Mouse (Mus musculus): ENCODE measurements at regions not wholly inside any gene's neighbourhood (a gene's known extent, or its start where the extent isn't known, plus 50 kb on each side); places are given as distances from the start of the nearest gene placed in this dataset.

- 83% methylated on average over 4 of the region's 4 CpGs for WGBS
- no peaks in the 10 kb centered on the region for H3K79me2 ChIP-seq (ENCODE audit: control insufficient read depth, insufficient read depth, low read length)
- no peak for TF ChIP-seq POLR2A (IDR thresholded peaks at IDR 0.05; ENCODE audit: extremely low read depth, insufficient read depth, low read length)
- TF ChIP-seq CTCF (IDR thresholded peaks at IDR 0.05; ENCODE audit: low read depth, low read length), result no peak
- H3K27me3 ChIP-seq (ENCODE audit: control insufficient read depth, insufficient read depth, low read length), result no peaks in the 10 kb centered on the region
- no peak overlapping the region for H3K27ac ChIP-seq (replicated peaks; ENCODE audit: insufficient read depth, low read depth, low read length)
- H3K36me3 ChIP-seq (ENCODE audit: control insufficient read depth, insufficient read depth, low read length), result no peaks in the 10 kb centered on the region
- no peak overlapping the region for H3K4me3 ChIP-seq (ENCODE audit: insufficient read depth, low read depth, low read length)
- H3K9ac ChIP-seq (ENCODE audit: low read depth, low read length), result no peak overlapping the region
- H3K4me1 ChIP-seq (ENCODE audit: control insufficient read depth, insufficient read depth, low read length), result no peaks in the 10 kb centered on the region
- DNase-seq (ENCODE audit: extremely low read depth, low read depth, low spot score), result no peak
Measured at GRCm38 (mm10) chr17:52103891-52104290, 270.8 kb upstream of the Satb1 start.

GRCm38 (mm10) chr17:52085834-52086233, 252.7 kb upstream of the Satb1 start:
- no peak for TF ChIP-seq POLR2A (IDR thresholded peaks at IDR 0.05; ENCODE audit: extremely low read depth, insufficient read depth, low read length)
- no peak for TF ChIP-seq CTCF (IDR thresholded peaks at IDR 0.05; ENCODE audit: low read depth, low read length)
- Histone ChIP-seq H3K4me1 (ENCODE audit: control insufficient read depth, insufficient read depth, low read length) (no peaks in the 10 kb centered on the region), H3K27me3 (ENCODE audit: control insufficient read depth, insufficient read depth, low read length) (no peaks in the 10 kb centered on the region), H3K27ac (replicated peaks; ENCODE audit: insufficient read depth, low read depth, low read length) (no peak overlapping the region), H3K9ac (ENCODE audit: low read depth, low read length) (no peak overlapping the region), H3K36me3 (ENCODE audit: control insufficient read depth, insufficient read depth, low read length) (no peaks in the 10 kb centered on the region), H3K79me2 (ENCODE audit: control insufficient read depth, insufficient read depth, low read length) (no peaks in the 10 kb centered on the region), H3K4me3 (ENCODE audit: insufficient read depth, low read depth, low read length) (no peak overlapping the region)
- WGBS, result 20% methylated on average over 4 of the region's 4 CpGs
- DNase-seq (ENCODE audit: extremely low read depth, low read depth, low spot score), result no peak

DNA sequence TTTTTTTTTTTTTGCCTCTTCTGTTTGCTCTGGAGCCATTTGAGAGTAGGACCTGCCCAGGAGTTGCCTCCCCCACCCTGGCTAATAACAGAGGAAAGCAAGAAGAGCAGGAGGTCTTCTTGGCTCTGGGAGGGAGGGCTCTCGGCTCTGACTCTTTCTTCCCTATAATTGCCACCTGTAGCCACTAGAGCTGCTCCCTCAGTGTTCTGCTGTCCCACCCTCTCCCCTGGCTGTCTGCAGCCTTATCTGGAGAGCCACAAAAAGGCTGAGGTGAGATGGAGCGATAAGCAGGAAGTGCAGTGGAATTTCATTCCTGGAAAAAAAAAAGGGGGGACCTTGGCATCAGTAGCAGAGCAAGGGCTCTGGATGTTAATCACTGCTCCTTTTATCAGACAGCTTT, 251.4 kb upstream of the Satb1 start:
- TF ChIP-seq CTCF (IDR thresholded peaks at IDR 0.05; ENCODE audit: low read depth, low read length) (no peak), POLR2A (IDR thresholded peaks at IDR 0.05; ENCODE audit: extremely low read depth, insufficient read depth, low read length) (no peak)
- Histone ChIP-seq H3K4me3 (ENCODE audit: insufficient read depth, low read depth, low read length) (no peak overlapping the region), H3K79me2 (ENCODE audit: control insufficient read depth, insufficient read depth, low read length) (no peaks in the 10 kb centered on the region), H3K27ac (replicated peaks; ENCODE audit: insufficient read depth, low read depth, low read length) (no peak overlapping the region), H3K4me1 (ENCODE audit: control insufficient read depth, insufficient read depth, low read length) (no peaks in the 10 kb centered on the region), H3K9ac (ENCODE audit: low read depth, low read length) (no peak overlapping the region), H3K27me3 (ENCODE audit: control insufficient read depth, insufficient read depth, low read length) (no peaks in the 10 kb centered on the region), H3K36me3 (ENCODE audit: control insufficient read depth, insufficient read depth, low read length) (no peaks in the 10 kb centered on the region)
- DNase-seq (ENCODE audit: extremely low read depth, low read depth, low spot score), result no peak
- WGBS, result 11% methylated on average over 2 of the region's 2 CpGs

DNA sequence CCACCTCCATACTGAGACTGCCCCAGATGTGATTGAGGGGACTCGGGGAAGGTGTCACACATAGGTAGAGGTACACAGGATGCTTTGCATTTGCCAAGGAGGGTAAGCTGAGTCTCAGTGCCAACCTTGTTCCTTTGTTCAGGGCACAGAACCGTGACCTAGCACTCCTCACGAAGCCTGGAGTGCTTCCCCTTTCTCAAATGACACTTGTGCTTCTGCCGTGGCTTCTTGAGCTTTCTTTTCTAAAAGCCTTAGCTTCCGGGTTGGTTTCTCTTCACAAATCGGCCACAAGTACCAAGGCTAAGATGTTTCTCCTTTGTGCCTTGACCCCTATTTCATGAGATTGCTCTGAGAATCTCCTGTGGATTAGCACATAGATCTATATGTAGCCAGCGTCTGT, 246.2 kb upstream of the Satb1 start:
- DNase-seq (ENCODE audit: extremely low read depth, low read depth, low spot score), result no peak
- TF ChIP-seq CTCF (IDR thresholded peaks at IDR 0.05; ENCODE audit: low read depth, low read length) (no peak), POLR2A (IDR thresholded peaks at IDR 0.05; ENCODE audit: extremely low read depth, insufficient read depth, low read length) (no peak)
- H3K36me3 ChIP-seq (ENCODE audit: control insufficient read depth, insufficient read depth, low read length), result no peaks in the 10 kb centered on the region
- H3K9ac ChIP-seq (ENCODE audit: low read depth, low read length), result no peak overlapping the region
- 71% methylated on average over 7 of the region's 7 CpGs for WGBS
- no peaks in the 10 kb centered on the region for H3K79me2 ChIP-seq (ENCODE audit: control insufficient read depth, insufficient read depth, low read length)
- no peaks in the 10 kb centered on the region for H3K27me3 ChIP-seq (ENCODE audit: control insufficient read depth, insufficient read depth, low read length)
- no peak overlapping the region for H3K4me3 ChIP-seq (ENCODE audit: insufficient read depth, low read depth, low read length)
- no peak overlapping the region for H3K27ac ChIP-seq (replicated peaks; ENCODE audit: insufficient read depth, low read depth, low read length)
- no peaks in the 10 kb centered on the region for H3K4me1 ChIP-seq (ENCODE audit: control insufficient read depth, insufficient read depth, low read length)

- 78% methylated on average over 8 of the region's 8 CpGs for WGBS
- no peak overlapping the region for H3K9ac ChIP-seq (ENCODE audit: low read depth, low read length)
- no peak overlapping the region for H3K4me3 ChIP-seq (ENCODE audit: insufficient read depth, low read depth, low read length)
- H3K79me2 ChIP-seq (ENCODE audit: control insufficient read depth, insufficient read depth, low read length), result no peaks in the 10 kb centered on the region
- no peak overlapping the region for H3K27ac ChIP-seq (replicated peaks; ENCODE audit: insufficient read depth, low read depth, low read length)
- H3K27me3 ChIP-seq (ENCODE audit: control insufficient read depth, insufficient read depth, low read length), result no peaks in the 10 kb centered on the region
- H3K36me3 ChIP-seq (ENCODE audit: control insufficient read depth, insufficient read depth, low read length), result no peaks in the 10 kb centered on the region
- no peak for DNase-seq (ENCODE audit: extremely low read depth, low read depth, low spot score)
- TF ChIP-seq POLR2A (IDR thresholded peaks at IDR 0.05; ENCODE audit: extremely low read depth, insufficient read depth, low read length), result no peak
- no peak for TF ChIP-seq CTCF (IDR thresholded peaks at IDR 0.05; ENCODE audit: low read depth, low read length)
- H3K4me1 ChIP-seq (ENCODE audit: control insufficient read depth, insufficient read depth, low read length), result no peaks in the 10 kb centered on the region
Measured at GRCm38 (mm10) chr17:52078496-52078895, 245.4 kb upstream of the Satb1 start.

- Histone ChIP-seq H3K36me3 (ENCODE audit: control insufficient read depth, insufficient read depth, low read length) (no peaks in the 10 kb centered on the region), H3K27me3 (ENCODE audit: control insufficient read depth, insufficient read depth, low read length) (no peaks in the 10 kb centered on the region), H3K4me1 (ENCODE audit: control insufficient read depth, insufficient read depth, low read length) (no peaks in the 10 kb centered on the region), H3K9ac (ENCODE audit: low read depth, low read length) (no peak overlapping the region), H3K4me3 (ENCODE audit: insufficient read depth, low read depth, low read length) (no peak overlapping the region), H3K79me2 (ENCODE audit: control insufficient read depth, insufficient read depth, low read length) (no peaks in the 10 kb centered on the region), H3K27ac (replicated peaks; ENCODE audit: insufficient read depth, low read depth, low read length) (no peak overlapping the region)
- no peak for DNase-seq (ENCODE audit: extremely low read depth, low read depth, low spot score)
- WGBS, result 81% methylated on average over 4 of the region's 4 CpGs
- no peak for TF ChIP-seq CTCF (IDR thresholded peaks at IDR 0.05; ENCODE audit: low read depth, low read length)
- TF ChIP-seq POLR2A (IDR thresholded peaks at IDR 0.05; ENCODE audit: extremely low read depth, insufficient read depth, low read length), result no peak
Measured at GRCm38 (mm10) chr17:52077951-52078350, 244.9 kb upstream of the Satb1 start.
